ENCODE assay signal across 8 mouse cellular contexts in genomic region chr9:40799837-40800501, GRCm38 (mm10). TPM values are rescaled to one million over a fixed set of nuclear protein-coding genes. Genes with fewer than 3 reads are reported as not detected.
DNase-seq lines count a peak whose midpoint lies in the region; ATAC-seq and TF ChIP-seq lines count a peak whose summit lies in the region.

No protein-coding gene starts in this region.

- peak overlapping the region; percentile 79 for H3K4me2 ChIP-seq in heart, embryonic 11.5 days
- H3K4me2 ChIP-seq in kidney, embryonic 15.5 days: peak overlapping the region; percentile 73
- peak overlapping the region; percentile 95 for H3K4me2 ChIP-seq in liver, embryonic 14.5 days (ENCODE audit: low read depth)
- peak overlapping the region; percentile 83 for H3K4me2 ChIP-seq in stomach, embryonic 14.5 days (replicated peaks; ENCODE audit: low read depth, low read length)

- peak; percentile 85 for TF ChIP-seq POLR2A in bone marrow, adult 2 months (IDR thresholded peaks at IDR 0.05; ENCODE audit: borderline replicate concordance, control insufficient read depth, low read depth, low read length)
- peak; percentile 66 for TF ChIP-seq POLR2A in embryonic fibroblast, embryonic 13.5 days (IDR thresholded peaks at IDR 0.05; ENCODE audit: low read depth, low read length)

- WGBS in bone marrow, adult 2 months: under 1% methylated on average over 30 of the region's 30 CpGs
- 2% methylated on average over 30 of the region's 30 CpGs for WGBS in heart, embryonic 11.5 days (ENCODE audit: insufficient replicate concordance)
- 1% methylated on average over 30 of the region's 30 CpGs for WGBS in kidney, embryonic 15.5 days
- under 1% methylated on average over 30 of the region's 30 CpGs for WGBS in liver, embryonic 14.5 days (ENCODE audit: insufficient replicate concordance)
- WGBS in stomach, embryonic 14.5 days: under 1% methylated on average over 30 of the region's 30 CpGs

- peak overlapping the region; percentile 76 for H3K4me3 ChIP-seq in bone marrow, adult 2 months (replicated peaks; ENCODE audit: control insufficient read depth, low read depth, low read length)
- peak overlapping the region; percentile 49 for H3K4me3 ChIP-seq in embryonic fibroblast, embryonic 13.5 days (ENCODE audit: insufficient read depth, low read length)
- peak overlapping the region; percentile 100 for H3K4me3 ChIP-seq in heart, embryonic 11.5 days (ENCODE audit: low read depth, low read length)
- peak overlapping the region; percentile 84 for H3K4me3 ChIP-seq in kidney, embryonic 15.5 days (replicated peaks)
- H3K4me3 ChIP-seq in liver, embryonic 14.5 days (ENCODE audit: insufficient read depth in 1 of 2, low read depth in 2 of 2, low read length in 2 of 2): peak overlapping the region; percentile 79 to 80
- peak overlapping the region; percentile 95 for H3K4me3 ChIP-seq in stomach, embryonic 14.5 days (ENCODE audit: low read depth, low read length)

- TF ChIP-seq EP300 in liver, embryonic 14.5 days (IDR thresholded peaks at IDR 0.05; ENCODE audit: low read depth): no peak; the same call in 1 of the 2 replicates

- no peak; the same call in 1 of the 2 replicates for ATAC-seq in heart, embryonic 11.5 days (replicated peaks; ENCODE audit: insufficient number of reproducible peaks, low FRiP score, low TSS enrichment)
- ATAC-seq in kidney, embryonic 15.5 days (replicated peaks; ENCODE audit: low FRiP score): peak; percentile 43
- no peak; the same call in 1 of the 2 replicates for ATAC-seq in liver, embryonic 14.5 days (ENCODE audit: insufficient read depth)
- peak; percentile 7; the same call in 1 of the 2 replicates for ATAC-seq in stomach, embryonic 14.5 days (ENCODE audit: insufficient number of reproducible peaks, insufficient read depth, low FRiP score, low read depth)

- peak; percentile 79 for DNase-seq in A20 (ENCODE audit: low read depth, low spot score)
- DNase-seq in liver, embryonic 14.5 days (ENCODE audit: low read depth in 3 of 3, low spot score in 3 of 3): peak in 2 of 3 experiments; percentile 68 to 71
- peak; percentile 70 to 71 for DNase-seq in natural killer cell, adult 2 months (ENCODE audit: low spot score in 2 of 2)

- peak overlapping the region; percentile 97 for H3K27ac ChIP-seq in bone marrow, adult 2 months (ENCODE audit: control insufficient read depth, insufficient read depth, low read depth, low read length, poor library complexity)
- peak overlapping the region; percentile 100 for H3K27ac ChIP-seq in embryonic fibroblast, embryonic 13.5 days (ENCODE audit: insufficient read depth, low read length)
- H3K27ac ChIP-seq in heart, embryonic 11.5 days (ENCODE audit: low read depth, low read length): peak overlapping the region; percentile 99
- H3K27ac ChIP-seq in kidney, embryonic 15.5 days: peak overlapping the region; percentile 98
- H3K27ac ChIP-seq in liver, embryonic 14.5 days: peak overlapping the region; percentile 92
- H3K27ac ChIP-seq in stomach, embryonic 14.5 days (ENCODE audit: low read length): peak overlapping the region; percentile 99

- peak overlapping the region; percentile 90 for H3K9ac ChIP-seq in heart, embryonic 11.5 days (ENCODE audit: low read depth, low read length)
- peak overlapping the region; percentile 70 for H3K9ac ChIP-seq in kidney, embryonic 15.5 days
- peak overlapping the region; percentile 99 for H3K9ac ChIP-seq in liver, embryonic 14.5 days (replicated peaks)
- peak overlapping the region; percentile 83 for H3K9ac ChIP-seq in stomach, embryonic 14.5 days (replicated peaks; ENCODE audit: low read depth, low read length)

- TF ChIP-seq CTCF in bone marrow, adult 2 months (IDR thresholded peaks at IDR 0.05; ENCODE audit: control insufficient read depth, insufficient read depth, low read length): no peak
- TF ChIP-seq CTCF in embryonic fibroblast, embryonic 13.5 days (IDR thresholded peaks at IDR 0.05; ENCODE audit: borderline replicate concordance, insufficient read depth, low read length): no peak
- no peak for TF ChIP-seq CTCF in liver, embryonic 14.5 days (IDR thresholded peaks at IDR 0.05; ENCODE audit: low read depth)

- no peaks in the 10 kb centered on the region for H3K9me3 ChIP-seq in heart, embryonic 11.5 days (replicated peaks; ENCODE audit: control insufficient read depth, low read length)
- no peaks in the 10 kb centered on the region for H3K9me3 ChIP-seq in kidney, embryonic 15.5 days (replicated peaks)
- no peaks in the 10 kb centered on the region for H3K9me3 ChIP-seq in liver, embryonic 14.5 days (ENCODE audit: control insufficient read depth, low read length)
- H3K9me3 ChIP-seq in stomach, embryonic 14.5 days (ENCODE audit: control insufficient read depth, low read depth, low read length): no peaks in the 10 kb centered on the region

- peaks cover 3% of the 10 kb centered on the region; the same call in 1 of the 2 replicates for H3K4me1 ChIP-seq in bone marrow, adult 2 months (ENCODE audit: control insufficient read depth, insufficient read depth, low read length)
- H3K4me1 ChIP-seq in embryonic fibroblast, embryonic 13.5 days (ENCODE audit: control insufficient read depth, insufficient read depth, low read length): peaks cover 14% of the 10 kb centered on the region
- H3K4me1 ChIP-seq in heart, embryonic 11.5 days (ENCODE audit: control insufficient read depth, insufficient read depth, low read length): peaks cover 10% of the 10 kb centered on the region
- H3K4me1 ChIP-seq in kidney, embryonic 15.5 days: peaks cover 31% of the 10 kb centered on the region
- H3K4me1 ChIP-seq in liver, embryonic 14.5 days (replicated peaks; ENCODE audit: control insufficient read depth in 2 of 2, insufficient read depth in 2 of 2, low read length in 1 of 2): peaks cover 14 to 16% of the 10 kb centered on the region in 2 experiments
- peaks cover 10% of the 10 kb centered on the region; the same call in 1 of the 2 replicates for H3K4me1 ChIP-seq in stomach, embryonic 14.5 days (ENCODE audit: control insufficient read depth, insufficient read depth, low read length)

- no peaks in the 10 kb centered on the region for H3K27me3 ChIP-seq in heart, embryonic 11.5 days (ENCODE audit: control insufficient read depth, insufficient read depth, low read length)
- H3K27me3 ChIP-seq in kidney, embryonic 15.5 days: no peaks in the 10 kb centered on the region
- H3K27me3 ChIP-seq in liver, embryonic 14.5 days (ENCODE audit: control insufficient read depth, insufficient read depth, low read length): no peaks in the 10 kb centered on the region
- no peaks in the 10 kb centered on the region for H3K27me3 ChIP-seq in stomach, embryonic 14.5 days (ENCODE audit: control insufficient read depth, insufficient read depth, low read length)

- H3K36me3 ChIP-seq in heart, embryonic 11.5 days (ENCODE audit: control insufficient read depth, insufficient read depth, low read length): peaks cover 2% of the 10 kb centered on the region; the same call in 1 of the 2 replicates
- peaks cover 25% of the 10 kb centered on the region for H3K36me3 ChIP-seq in kidney, embryonic 15.5 days
- H3K36me3 ChIP-seq in liver, embryonic 14.5 days (replicated peaks; ENCODE audit: control insufficient read depth, insufficient read depth, low read depth): peaks cover 28% of the 10 kb centered on the region
- peaks cover 20% of the 10 kb centered on the region for H3K36me3 ChIP-seq in stomach, embryonic 14.5 days (ENCODE audit: control insufficient read depth, insufficient read depth, low read length)

RNA-seq across cellular contexts. Expression of gene Hspa8, which starts 0.8 kb away (rescaled TPM):
- polyA plus RNA-seq in bone marrow, adult 2 months (2011; ENCODE audit: insufficient read depth, insufficient read length, low replicate concordance, missing spikeins): 397 and 805 TPM in 2 replicates
- 2,507 and 2,625 TPM in 2 replicates for polyA plus RNA-seq in embryonic fibroblast, embryonic 13.5 days (2011; ENCODE audit: insufficient read length, low read depth, missing spikeins)
- polyA plus RNA-seq in heart, embryonic 11.5 days (2014; fragmentation: Nextera tagmentation; extraction: Ambion mirVana): 2,531 and 2,677 TPM in 2 replicates
- 2,873 and 3,000 TPM in 2 replicates for polyA plus RNA-seq in kidney, embryonic 15.5 days (2015; fragmentation: Nextera tagmentation; extraction: Ambion mirVana)
- 1,333 and 1,529 TPM in 2 replicates for polyA plus RNA-seq in liver, embryonic 14.5 days (2012; rRNA removed)
- polyA plus RNA-seq in liver, embryonic 14.5 days (2014; fragmentation: Nextera tagmentation; extraction: Ambion mirVana): 1,148 and 1,204 TPM in 2 replicates
- 2,119 and 2,394 TPM in 2 replicates for polyA plus RNA-seq in stomach, embryonic 14.5 days (2014; fragmentation: Nextera tagmentation; extraction: Ambion mirVana)

Comparison
In these comparisons a context has a peak if more than half of its experiments do, and no peak if none do; other contexts are left out.
1. H3K4me3 ChIP-seq: peak in every context shown above with its lines; median percentile 100 in heart, embryonic 11.5 days; 95 in stomach, embryonic 14.5 days; 84 in kidney, embryonic 15.5 days; 80 in liver, embryonic 14.5 days; 76 in bone marrow, adult 2 months; 49 in embryonic fibroblast, embryonic 13.5 days.
2. ATAC-seq: peak in kidney, embryonic 15.5 days (single experiment) and stomach, embryonic 14.5 days (single experiment); none in heart, embryonic 11.5 days (single experiment) and liver, embryonic 14.5 days (single experiment).
3. Peak in every context shown above with its lines, with median percentiles within 50 percentile points of each other: DNase-seq, H3K27ac ChIP-seq, H3K4me2 ChIP-seq and H3K9ac ChIP-seq.